Mouse (Mus musculus) embryonic facial prominence, embryonic 14.5 days (tissue): ENCODE measurements around the gene Sart3. TPM values are rescaled to one million over a fixed set of nuclear protein-coding genes. Genes with fewer than 3 reads are reported as not detected.

ENCODE experiments used
- ATAC-seq: fragments of 200-750 bp; cut with Nextera tagmentation; 2 replicates; pipeline ENCODE4 v1.8.0; 2017; ENCODE audit warnings: low read depth, moderate number of reproducible peaks, moderate TSS enrichment
- DNase-seq: peaks from one replicate; pipeline ENCODE4 v3.0.0-alpha.2; 2015; ENCODE audit warnings: low spot score
- H3K27ac ChIP-seq: fragments of 300-500 bp; sonication (generic); replicated peaks from 2 replicates; pipeline ENCODE4 v1.5.1; 2014; ENCODE audit warnings: low read depth, mild to moderate bottlenecking, low read length, moderate library complexity
- H3K27me3 ChIP-seq: fragments of 300-500 bp; sonication (generic); replicated peaks from 2 replicates; pipeline ENCODE4 v1.6.1; 2014; ENCODE audit warnings: low read length; ENCODE audit not compliant: control insufficient read depth, insufficient read depth
- H3K36me3 ChIP-seq: fragments of 300-500 bp; sonication (generic); 2 replicates; pipeline ENCODE4 v1.6.1; 2014; ENCODE audit warnings: low read length, mixed read lengths; ENCODE audit not compliant: control insufficient read depth, insufficient read depth
- H3K4me1 ChIP-seq: fragments of 300-500 bp; sonication (generic); 2 replicates; pipeline ENCODE4 v1.6.1; 2014; ENCODE audit warnings: antibody characterized with exemption, low read length; ENCODE audit not compliant: control insufficient read depth, insufficient read depth
- H3K4me2 ChIP-seq: fragments of 300-500 bp; sonication (generic); 2 replicates; pipeline ENCODE4 v1.6.1; 2014; ENCODE audit warnings: low read depth, mild to moderate bottlenecking, low read length, moderate library complexity, mixed read lengths
- H3K4me3 ChIP-seq: fragments of 300-500 bp; sonication (generic); 2 replicates; pipeline ENCODE4 v1.5.1; 2014; ENCODE audit warnings: low read depth, mild to moderate bottlenecking, low read length
- H3K9ac ChIP-seq: fragments of 300-500 bp; sonication (generic); 2 replicates; pipeline ENCODE4 v1.6.1; 2014; ENCODE audit warnings: low read depth, mild to moderate bottlenecking, low read length, moderate library complexity, mixed read lengths
- H3K9me3 ChIP-seq: fragments of 300-500 bp; sonication (generic); 2 replicates; pipeline ENCODE4 v1.6.1; 2016; ENCODE audit warnings: low read length; ENCODE audit not compliant: control insufficient read depth
- WGBS: fragments of 180-500 bp; shearing (Covaris S2); extraction: QIAGEN DNeasy Blood & Tissue Kit; methylation state at CpG from one replicate; pipeline ENCODE4 v1.1.7; 2014; 5-methylcytosine and 5-hydroxymethylcytosine counted together
- polyA plus RNA-seq: library from polyadenylated mRNA; unstranded; fragments of >200 nt; fragmentation: Nextera tagmentation; extraction: Ambion mirVana; gene quantifications from 2 replicates; pipeline ENCODE4 v1.2.1, GENCODE M21; 2014

Sart3 gene
- polyA plus RNA-seq, 1 experiment from 2014 or later = 37.2 TPM

DNA sequence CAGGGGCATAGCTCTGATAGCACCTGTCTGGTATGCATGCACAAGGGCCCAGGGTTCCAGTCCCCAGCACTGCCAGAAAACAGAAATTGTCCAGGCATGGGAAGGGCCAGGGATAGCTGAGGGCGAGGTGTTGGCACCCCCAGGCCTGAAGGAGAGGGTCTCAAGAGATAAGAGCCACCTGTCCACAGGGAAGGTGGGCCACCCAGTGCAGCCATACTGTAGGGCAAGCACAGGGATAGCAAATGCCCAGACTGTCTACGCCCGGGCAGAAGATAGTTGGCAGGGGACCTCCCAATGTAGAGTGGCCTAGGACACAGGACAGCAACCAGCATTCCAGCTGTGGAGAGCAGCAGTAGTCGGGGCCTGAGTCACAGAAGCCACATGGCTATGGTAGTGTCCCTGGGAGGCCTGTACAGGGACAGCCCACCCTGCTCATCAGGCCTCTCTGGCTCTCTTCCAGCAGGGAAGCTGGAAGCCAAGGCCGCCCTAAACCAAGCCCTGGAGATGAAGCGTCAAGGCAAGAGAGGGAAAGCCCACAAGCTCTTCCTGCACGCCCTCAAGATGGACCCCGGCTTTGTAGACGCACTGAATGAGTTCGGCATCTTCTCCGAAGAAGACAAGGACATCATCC is 34.6 kb downstream of the Sart3 start:
- 91% methylated on average over 11 of the region's 11 CpGs for WGBS
- Histone ChIP-seq H3K4me3 (no peak overlapping the region), H3K9ac (no peak overlapping the region), H3K4me1 (peaks cover 7% of the 10 kb centered on the region; the same call in 1 of the 2 replicates), H3K36me3 (peaks cover 50% of the 10 kb centered on the region), H3K27ac (no peak overlapping the region), H3K27me3 (no peaks in the 10 kb centered on the region), H3K4me2 (no peak overlapping the region), H3K9me3 (no peaks in the 10 kb centered on the region)
- no peak for ATAC-seq
- DNase-seq = no peak

DNA sequence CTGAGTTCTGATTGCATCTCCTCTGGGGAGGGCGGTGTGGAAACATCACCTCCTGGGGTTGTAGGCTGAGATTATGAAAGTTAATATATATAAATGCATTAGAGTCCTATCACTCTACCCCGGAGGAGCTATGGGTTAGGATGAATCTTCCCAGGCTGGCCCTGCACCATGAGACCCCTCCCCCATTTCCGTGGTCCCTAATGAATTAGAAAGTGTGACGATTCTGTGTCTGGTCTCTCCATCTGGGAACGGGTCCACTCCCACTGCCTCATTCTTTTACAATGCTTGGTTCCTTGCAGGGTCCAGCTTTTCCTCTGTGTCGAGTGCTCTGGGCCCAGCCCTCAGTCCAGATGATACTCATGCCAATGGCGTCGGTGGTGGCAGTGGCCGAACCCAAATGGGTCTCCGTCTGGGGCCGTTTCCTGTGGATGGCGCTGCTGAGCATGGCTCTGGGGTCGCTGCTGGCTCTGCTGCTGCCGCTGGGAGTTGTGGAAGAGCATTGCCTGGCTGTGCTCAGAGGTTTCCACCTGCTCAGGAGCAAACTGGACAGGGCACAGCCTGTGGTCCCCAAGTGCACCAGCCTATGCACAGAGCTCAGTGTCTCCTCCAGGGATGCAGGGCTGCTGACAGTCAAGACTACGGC is 35.7 kb downstream of the Sart3 start:
- WGBS = 26% methylated on average over 14 of the region's 15 CpGs
- Histone ChIP-seq H3K27me3 (no peaks in the 10 kb centered on the region), H3K27ac (peak overlapping the region; percentile 96; the same call in 1 of the 2 replicates), H3K9ac (peak overlapping the region; percentile 81), H3K4me2 (peak overlapping the region; percentile 89), H3K9me3 (no peaks in the 10 kb centered on the region), H3K4me3 (peak overlapping the region; percentile 68), H3K36me3 (peaks cover 40% of the 10 kb centered on the region), H3K4me1 (peaks cover 7% of the 10 kb centered on the region; the same call in 1 of the 2 replicates)
- no peak for ATAC-seq
- no peak for DNase-seq

DNA sequence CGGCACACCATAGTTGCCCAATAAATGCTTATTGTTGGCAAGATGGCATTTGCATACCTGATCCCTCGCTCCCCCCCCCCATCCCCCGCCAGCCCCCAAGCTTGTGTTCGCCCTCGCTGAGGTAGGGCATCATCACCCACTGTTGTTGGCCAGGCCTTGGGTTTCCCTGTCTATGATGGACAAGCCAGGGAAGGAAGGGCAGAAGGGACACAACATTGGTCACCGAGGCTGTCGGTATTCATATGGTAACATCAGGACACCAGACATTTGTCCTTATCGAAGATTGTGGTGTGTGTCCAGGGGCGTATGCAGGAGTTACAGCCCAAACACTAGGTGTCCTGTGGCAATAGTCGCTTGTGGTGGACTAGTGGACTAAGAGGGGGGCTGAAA is 36.2 kb downstream of the Sart3 start:
- Histone ChIP-seq H3K9ac (peak overlapping the region; percentile 81), H3K27me3 (no peaks in the 10 kb centered on the region), H3K4me3 (peak overlapping the region; percentile 68), H3K36me3 (peaks cover 34% of the 10 kb centered on the region), H3K4me1 (peaks cover 7% of the 10 kb centered on the region; the same call in 1 of the 2 replicates), H3K27ac (peak overlapping the region; percentile 96), H3K4me2 (peak overlapping the region; percentile 89), H3K9me3 (no peaks in the 10 kb centered on the region)
- WGBS = 7% methylated on average over 10 of the region's 10 CpGs
- no peak for DNase-seq
- peak; percentile 3; the same call in 1 of the 2 replicates for ATAC-seq

DNA sequence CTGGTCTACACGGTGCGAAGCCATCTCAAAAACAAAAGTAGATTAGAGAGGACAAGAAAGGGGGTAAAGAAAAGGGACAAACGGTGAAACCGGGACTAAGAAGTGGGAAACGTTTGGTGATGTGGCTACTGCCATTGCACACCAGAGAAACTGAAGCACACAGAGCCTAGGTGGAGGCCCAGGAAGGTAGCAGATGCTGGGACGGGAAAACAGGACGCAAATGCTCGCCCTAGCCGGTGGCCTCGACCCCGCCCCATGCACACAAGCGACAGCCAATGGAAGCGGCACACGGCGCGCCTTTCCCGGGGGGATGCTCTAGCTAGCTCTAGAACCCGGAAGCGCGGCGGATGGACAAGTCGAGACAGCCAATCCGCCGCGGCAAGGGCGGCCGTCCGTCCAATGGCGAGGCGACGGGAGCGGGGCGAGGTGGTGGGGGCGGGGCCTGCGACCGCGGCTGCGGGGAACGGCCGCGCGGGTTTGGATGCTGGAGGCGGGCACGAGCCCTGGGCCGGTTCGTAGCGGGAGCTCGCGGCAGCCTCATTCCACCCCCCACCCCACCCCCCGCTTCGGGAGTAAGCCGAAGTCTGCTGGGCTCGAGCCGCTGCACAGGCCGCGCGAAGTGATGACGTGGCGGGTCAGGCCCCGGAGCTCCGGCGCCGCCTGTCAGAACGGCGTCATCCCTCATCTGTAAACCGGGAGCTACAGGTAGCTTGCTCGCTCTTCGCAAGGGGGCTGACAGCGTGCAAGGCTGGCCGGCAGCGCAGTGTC is 36.8 kb downstream of the Sart3 start, which contains the start of gene Ficd:
TSS of gene Ficd (plus strand) at position 459 of the 768 bp plus-strand sequence.
- peak within 1 kb of the TSS; percentile 89 for H3K4me2 ChIP-seq

DNA sequence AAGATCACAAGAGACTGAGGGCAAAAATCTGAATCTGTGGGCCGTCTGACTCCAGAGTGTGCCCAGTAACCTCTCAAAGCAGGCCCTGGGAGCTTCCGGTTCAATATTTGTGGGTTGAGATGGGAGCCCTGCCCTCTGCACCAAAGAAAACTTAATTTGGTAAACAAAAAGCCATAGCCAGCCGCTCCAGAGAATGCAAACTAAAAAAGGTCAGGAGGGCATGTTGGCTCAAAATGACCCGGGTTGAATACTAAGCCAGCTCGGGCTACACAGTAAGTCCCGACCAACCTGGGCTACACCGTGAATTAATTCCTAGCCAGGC is 37.3 kb downstream of the Sart3 start:
- H3K9me3 ChIP-seq = no peaks in the 10 kb centered on the region
- peaks cover 7% of the 10 kb centered on the region; the same call in 1 of the 2 replicates for H3K4me1 ChIP-seq
- ATAC-seq (no peak), DNase-seq (no peak)
- H3K4me2 ChIP-seq = peak overlapping the region; percentile 68
- H3K27me3 ChIP-seq = no peaks in the 10 kb centered on the region
- WGBS = 32% methylated on average over 7 of the region's 7 CpGs
- H3K36me3 ChIP-seq = peaks cover 23% of the 10 kb centered on the region
- peak overlapping the region; percentile 96 for H3K27ac ChIP-seq
- H3K9ac ChIP-seq = peak overlapping the region; percentile 81
- peak overlapping the region; percentile 68 for H3K4me3 ChIP-seq

More for the DNA sequence above, 36.8 kb downstream of the Sart3 start, which contains the start of gene Ficd:
- WGBS = 3% methylated on average over 27 of the region's 71 CpGs
- DNase-seq (peak; percentile 100), ATAC-seq (peak; percentile 98)
- Histone ChIP-seq H3K36me3 (peaks cover 29% of the 10 kb centered on the region), H3K4me1 (peaks cover 7% of the 10 kb centered on the region; the same call in 1 of the 2 replicates), H3K27ac (peak within 1 kb of the TSS; percentile 96), H3K9ac (peak within 1 kb of the TSS; percentile 81), H3K4me3 (peak within 1 kb of the TSS; percentile 68), H3K27me3 (no peaks in the 10 kb centered on the region), H3K9me3 (no peaks in the 10 kb centered on the region)

DNA sequence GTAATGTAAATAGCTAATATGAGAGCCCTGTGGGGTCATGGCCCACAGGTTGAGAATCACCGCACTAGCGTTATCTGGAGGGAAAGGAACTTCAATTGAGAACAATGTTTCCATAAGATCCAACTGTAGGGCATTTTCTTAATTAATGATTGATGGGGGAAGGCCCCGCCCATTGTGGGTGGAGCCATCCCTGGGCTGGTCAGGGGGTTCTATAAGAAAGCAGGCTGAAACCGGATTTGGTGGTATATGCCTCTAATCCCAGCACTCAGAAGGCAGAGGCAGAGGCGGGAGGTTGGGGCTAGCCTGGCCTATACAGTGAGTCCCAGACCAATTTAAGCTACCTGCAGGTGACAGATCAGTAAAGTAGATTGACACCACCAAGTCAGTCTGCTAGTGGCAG is 37.9 kb downstream of the Sart3 start:
- DNase-seq = no peak
- H3K27me3 ChIP-seq = no peaks in the 10 kb centered on the region
- H3K36me3 ChIP-seq = peaks cover 17% of the 10 kb centered on the region
- peaks cover 7% of the 10 kb centered on the region; the same call in 1 of the 2 replicates for H3K4me1 ChIP-seq
- no peak overlapping the region for H3K9ac ChIP-seq
- ATAC-seq = no peak
- no peak overlapping the region for H3K4me3 ChIP-seq
- H3K27ac ChIP-seq = no peak overlapping the region
- no peaks in the 10 kb centered on the region for H3K9me3 ChIP-seq
- H3K4me2 ChIP-seq = no peak overlapping the region
- WGBS = 66% methylated on average over 5 of the region's 5 CpGs

DNA sequence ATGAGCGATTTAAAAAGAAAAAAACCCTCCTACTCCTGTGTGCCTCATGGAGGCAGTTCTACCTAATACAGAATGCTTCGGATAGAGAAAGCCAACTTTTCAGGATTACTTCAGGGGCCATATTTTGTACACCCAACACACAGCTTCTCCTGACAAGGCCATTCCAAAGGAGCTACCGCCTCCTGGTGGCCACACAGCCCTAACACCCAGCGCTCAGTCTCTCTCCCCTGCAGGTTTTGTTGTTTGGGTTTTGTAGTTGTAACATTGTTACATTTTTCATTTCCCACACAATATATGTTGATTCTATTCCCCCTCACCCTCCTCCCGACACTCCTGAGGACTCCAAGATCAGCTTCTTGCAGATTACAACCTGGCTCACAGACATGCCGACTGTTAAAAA is 40.1 kb downstream of the Sart3 start:
- DNase-seq (peak; percentile 41), ATAC-seq (no peak)

DNA sequence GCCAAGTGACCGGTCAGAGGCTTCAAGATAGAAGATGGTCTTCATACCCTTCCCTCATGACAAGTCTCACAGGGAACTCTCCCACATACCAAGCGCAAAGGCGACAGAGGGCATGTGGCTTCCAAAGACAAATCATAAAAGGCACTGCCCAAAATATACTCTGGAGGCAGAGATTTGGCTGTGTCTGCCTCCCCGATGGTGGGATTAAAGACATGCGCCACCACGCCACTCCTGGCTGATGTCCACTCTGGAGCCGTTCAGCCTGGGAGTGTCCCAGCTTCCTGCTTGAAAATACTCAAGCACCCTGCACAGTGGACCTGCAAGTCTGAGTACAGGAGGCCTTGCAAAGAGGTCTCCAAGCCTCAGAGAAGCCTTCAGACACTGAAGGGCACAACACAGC is 41.1 kb downstream of the Sart3 start:
- Histone ChIP-seq H3K9ac (no peak overlapping the region), H3K4me3 (no peak overlapping the region)
- 85% methylated on average over 7 of the region's 7 CpGs for WGBS

More for the DNA sequence above, 40.1 kb downstream of the Sart3 start:
- H3K9me3 ChIP-seq = no peaks in the 10 kb centered on the region
- no peaks in the 10 kb centered on the region for H3K27me3 ChIP-seq
- no peak overlapping the region for H3K27ac ChIP-seq
- H3K4me3 ChIP-seq = no peak overlapping the region
- WGBS = 27% methylated on average over 6 of the region's 6 CpGs
- no peaks in the 10 kb centered on the region for H3K36me3 ChIP-seq
- no peak overlapping the region for H3K4me2 ChIP-seq
- peaks cover 7% of the 10 kb centered on the region; the same call in 1 of the 2 replicates for H3K4me1 ChIP-seq
- H3K9ac ChIP-seq = no peak overlapping the region

More for the DNA sequence above, 41.1 kb downstream of the Sart3 start:
- Histone ChIP-seq H3K9me3 (no peaks in the 10 kb centered on the region), H3K27me3 (no peaks in the 10 kb centered on the region), H3K4me2 (no peak overlapping the region), H3K4me1 (no peaks in the 10 kb centered on the region), H3K27ac (no peak overlapping the region), H3K36me3 (no peaks in the 10 kb centered on the region)
- DNase-seq = no peak
- ATAC-seq = no peak
